Mouse (Mus musculus) lung, postnatal 10 days (tissue): ENCODE measurements at regions not wholly inside any gene's neighbourhood (a gene's known extent, or its start where the extent isn't known, plus 50 kb on each side); places are given as distances from the start of the nearest gene placed in this dataset.

Experiments
- DNase-seq: peaks from one replicate; pipeline ENCODE4 v3.0.0; 2021

DNA sequence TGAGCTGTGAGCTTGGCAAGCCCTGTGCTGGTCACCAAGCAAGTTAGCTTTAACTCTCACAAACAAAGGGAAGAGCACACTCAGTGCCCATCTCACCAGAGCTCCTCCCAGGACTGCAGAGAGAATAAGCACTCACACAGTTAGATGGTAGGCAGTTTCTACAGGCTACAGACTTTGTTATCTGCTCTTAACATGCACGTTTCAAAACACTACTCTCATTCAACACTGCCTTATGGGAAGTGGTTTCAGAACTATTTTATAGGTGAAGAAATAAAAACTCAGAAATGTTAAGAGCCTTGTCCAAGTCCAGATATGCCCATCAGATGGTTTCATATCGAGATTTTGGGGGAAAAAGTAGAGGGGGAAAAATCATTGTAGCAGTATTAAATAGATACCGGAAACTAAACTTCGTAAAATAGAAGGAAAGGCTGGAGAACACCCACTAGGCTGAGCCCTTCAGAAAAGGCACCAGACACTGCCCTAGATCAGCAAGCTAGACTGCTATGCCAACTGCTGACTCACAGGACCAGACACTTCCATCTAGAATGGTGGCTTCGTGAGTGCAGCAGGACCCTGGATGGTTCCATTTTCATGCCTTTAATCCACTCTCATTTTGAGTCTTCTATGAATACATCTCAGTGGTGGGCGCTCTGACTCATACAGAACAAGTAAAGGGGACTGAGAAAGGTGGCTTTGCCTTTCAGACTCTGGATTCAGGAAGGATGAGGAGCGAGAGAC is 51.3 kb upstream of the Serbp1 start:
- DNase-seq = no peak

DNA sequence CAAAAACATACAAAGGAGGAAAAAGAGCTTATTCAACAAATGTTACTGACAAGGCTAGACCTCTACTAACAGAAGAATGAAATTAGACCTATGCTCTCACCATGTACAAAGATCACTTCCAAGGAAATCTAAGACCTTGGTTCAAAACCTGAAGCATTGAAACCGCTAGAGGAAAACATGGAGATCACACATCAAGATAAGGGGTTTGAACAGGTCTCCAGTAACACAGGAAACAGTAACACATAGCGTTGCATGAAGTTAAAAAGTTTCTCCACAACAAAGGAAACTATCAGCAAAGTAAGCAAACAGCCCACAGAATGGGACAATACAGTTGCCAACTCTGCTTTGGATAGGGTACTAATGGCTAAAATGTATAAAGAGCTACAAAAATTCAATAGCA is 53.3 kb upstream of the Serbp1 start:
- DNase-seq = no peak

DNA sequence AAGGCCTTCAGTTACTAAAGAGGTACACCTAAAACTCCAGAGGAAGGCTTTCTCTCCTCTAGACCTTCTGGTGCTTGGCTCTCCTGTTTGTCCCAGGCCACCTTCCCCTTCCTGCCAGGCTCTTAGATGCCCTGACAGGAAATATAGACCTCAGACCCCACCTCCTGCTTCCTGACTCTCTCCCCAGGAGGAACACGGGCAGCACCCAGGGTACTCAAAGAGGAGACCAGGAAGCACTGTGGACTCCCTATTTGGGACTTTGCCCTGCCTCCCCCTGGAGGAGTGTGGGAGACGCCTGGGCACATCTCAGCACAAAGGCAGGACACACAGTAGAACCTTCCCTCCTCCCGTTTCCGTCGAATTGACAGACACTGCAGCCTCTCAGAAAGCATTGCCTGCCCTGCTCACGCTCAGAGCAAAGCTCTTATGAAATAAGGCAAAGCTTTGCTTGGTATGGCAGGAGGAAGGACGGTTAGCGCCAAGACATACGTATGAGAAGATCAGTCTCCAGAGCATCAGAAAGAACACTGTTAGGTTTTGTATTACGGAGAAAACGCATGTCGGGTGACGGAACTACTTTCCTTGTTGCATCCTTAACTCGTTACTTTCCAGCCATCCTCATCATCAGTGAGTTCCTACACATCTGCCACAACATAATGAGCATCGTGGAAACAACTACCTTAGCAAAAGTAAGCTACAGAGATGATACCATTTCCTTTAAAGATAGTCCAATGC is 54.3 kb upstream of the Serbp1 start:
- no peak for DNase-seq

DNA sequence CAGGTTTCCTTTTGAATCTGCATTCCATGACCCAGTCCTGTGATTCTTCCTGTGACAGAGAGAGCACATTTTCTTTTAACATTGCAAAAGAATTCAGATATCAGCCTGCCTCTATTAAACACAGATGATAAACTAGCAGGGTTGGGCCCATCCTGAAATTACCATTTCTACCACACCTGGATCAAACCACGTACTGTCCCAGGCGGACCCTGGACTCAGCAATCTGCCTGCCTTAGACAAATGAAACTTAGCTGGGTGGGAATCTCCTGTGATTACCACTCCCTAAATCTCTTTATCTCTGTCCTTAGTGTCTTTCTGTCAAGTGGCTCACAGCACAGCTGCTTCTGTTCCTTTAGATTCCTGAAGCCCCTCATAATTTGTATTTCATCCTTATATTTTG is 55.5 kb upstream of the Serbp1 start:
- DNase-seq = no peak

DNA sequence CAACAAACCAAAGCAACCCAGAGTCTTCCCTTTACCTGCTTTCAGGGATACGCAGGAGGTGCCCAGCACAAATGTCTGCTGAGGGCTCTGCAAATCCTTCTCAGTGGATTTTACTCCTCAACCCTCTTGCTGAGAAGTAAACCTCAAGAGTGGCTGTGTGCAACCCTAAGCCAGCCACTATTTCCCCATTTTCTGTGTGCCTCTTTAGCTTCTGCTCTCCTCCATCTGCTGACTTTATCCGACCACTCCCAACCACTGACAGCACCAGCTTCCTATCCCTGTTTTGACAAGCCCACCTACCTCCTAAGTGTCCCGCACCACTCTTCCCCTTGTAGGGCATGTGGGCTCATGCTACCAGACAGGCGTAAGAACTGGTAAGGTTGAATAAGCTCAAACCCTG is 56.5 kb upstream of the Serbp1 start:
- DNase-seq = no peak

DNA sequence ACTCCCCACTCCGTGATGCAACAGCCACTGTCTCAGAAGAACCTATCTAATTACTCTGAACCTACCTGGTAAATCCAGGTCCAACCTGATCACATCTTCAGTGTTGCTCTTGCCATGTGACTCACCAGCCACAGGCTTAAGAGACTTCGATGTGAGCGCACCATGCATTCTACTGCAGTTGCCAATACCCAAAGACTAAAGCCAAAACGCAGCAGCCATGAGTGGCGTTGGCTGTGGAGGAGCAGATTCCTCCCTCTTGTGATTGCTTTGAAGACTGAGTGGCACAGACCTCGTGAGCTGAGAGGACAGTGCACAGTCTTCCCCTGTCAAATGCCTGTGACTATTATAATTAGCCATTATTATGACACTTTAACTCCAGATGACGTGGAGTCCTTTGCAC is 58.6 kb upstream of the Serbp1 start:
- no peak for DNase-seq

DNA sequence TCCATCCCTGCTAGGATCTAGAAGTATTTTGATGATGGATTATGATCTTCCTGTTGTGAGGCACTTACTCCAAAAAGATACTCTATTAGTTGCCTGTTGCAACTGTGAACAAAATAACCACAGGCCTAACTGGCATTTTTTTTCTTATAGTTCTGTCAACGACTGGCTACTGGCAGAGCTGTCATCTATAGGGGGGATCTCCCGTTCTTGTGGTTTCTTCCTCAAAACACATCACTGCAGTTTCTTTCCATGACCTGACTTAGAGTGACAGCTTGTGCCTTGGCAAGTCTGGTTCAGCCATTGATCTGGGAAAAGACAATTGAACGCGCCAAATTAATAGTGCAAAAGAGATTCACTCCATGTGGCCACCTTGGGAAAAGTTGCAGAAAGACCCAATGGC is 59.4 kb upstream of the Serbp1 start:
- no peak for DNase-seq

DNA sequence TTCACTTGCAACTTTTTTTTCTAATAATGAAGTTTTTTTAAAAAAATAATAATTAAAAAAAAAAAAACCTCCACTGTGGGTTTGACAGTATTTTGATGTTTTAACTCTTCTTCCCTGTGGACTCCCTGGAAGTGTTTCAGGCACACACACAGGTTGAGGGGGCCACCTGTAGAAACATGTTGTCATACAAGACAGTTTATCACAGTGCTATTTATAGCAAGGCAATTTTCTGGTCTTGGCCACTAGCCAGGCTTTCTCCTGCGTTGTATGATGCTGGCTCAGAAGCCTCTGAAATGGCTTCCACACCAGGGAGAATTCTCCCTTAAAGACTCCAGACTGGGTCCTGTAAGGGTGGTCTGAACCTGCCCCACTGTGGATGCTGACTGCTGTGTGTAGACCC is 59.9 kb upstream of the Serbp1 start:
- no peak for DNase-seq

DNA sequence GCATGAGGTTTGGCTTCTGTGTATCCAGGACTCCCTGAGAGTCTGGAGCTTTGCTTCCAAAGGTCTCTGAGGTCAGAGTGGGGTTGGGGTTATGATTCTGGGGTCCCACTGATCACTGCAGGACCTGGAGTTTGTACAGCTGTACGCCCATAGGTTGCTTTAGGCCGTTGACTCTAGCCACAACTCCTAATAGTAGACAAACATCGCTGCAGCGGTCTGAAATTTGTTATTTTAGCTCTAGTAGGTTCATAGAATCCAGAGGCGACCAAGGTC is 67.4 kb upstream of the Serbp1 start:
- no peak for DNase-seq

DNA sequence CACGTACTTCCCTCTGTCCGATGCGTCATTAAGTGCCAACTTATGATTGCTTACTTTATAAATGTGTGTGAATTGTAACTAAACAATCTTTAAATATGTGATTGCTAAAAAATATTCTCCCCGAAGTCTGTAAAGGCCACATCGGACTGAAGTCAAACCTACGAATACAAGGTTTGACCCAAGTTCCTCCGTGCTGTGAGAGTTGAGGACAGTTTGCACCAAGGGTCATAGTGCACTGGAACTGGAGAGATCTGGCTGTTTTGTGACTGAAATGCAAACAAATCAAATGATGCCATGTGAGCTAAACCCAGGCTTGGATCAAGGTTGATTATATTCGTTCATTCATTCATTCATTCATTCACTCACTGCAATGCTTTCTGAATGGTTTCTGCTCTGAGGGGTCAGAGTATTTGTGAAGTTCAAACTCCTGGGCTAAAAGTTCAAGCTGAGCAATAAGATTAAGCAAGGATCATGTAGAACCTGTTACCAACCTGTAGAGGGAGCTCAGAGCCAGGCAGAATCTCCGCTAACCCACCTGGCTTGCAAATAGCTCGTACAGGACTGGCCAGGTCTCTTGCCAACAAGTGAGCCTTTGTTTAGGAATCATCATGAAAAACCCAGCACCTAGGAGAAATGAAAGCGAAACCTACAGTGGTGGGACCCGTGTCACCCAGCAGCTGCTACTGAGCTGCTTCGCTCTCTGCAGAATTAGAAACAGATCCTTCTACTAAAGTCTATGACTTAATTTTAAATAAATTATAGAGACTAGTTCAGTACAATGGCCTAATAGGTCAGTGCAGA is 67.9 kb upstream of the Serbp1 start:
- DNase-seq = peak; percentile 65

DNA sequence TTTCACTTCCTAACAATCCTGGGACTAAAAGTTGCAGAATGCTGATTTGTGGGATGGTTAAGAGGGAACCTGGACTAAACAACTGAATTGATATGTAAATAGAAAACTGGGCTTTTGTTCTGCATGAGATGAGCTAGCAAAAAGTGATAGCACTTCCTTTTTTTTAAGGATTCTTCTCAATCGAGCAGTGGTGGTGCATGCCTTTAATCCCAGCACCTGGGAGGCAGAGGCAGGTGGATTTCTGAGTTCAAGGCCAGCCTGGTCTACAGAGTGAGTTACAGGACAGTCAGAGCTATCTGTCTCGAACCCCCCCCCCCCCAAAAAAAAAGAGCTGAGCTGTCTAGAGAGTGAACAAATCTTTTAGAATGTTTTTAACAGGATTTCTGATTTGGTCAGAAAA is 69.2 kb upstream of the Serbp1 start:
- no peak for DNase-seq

DNA sequence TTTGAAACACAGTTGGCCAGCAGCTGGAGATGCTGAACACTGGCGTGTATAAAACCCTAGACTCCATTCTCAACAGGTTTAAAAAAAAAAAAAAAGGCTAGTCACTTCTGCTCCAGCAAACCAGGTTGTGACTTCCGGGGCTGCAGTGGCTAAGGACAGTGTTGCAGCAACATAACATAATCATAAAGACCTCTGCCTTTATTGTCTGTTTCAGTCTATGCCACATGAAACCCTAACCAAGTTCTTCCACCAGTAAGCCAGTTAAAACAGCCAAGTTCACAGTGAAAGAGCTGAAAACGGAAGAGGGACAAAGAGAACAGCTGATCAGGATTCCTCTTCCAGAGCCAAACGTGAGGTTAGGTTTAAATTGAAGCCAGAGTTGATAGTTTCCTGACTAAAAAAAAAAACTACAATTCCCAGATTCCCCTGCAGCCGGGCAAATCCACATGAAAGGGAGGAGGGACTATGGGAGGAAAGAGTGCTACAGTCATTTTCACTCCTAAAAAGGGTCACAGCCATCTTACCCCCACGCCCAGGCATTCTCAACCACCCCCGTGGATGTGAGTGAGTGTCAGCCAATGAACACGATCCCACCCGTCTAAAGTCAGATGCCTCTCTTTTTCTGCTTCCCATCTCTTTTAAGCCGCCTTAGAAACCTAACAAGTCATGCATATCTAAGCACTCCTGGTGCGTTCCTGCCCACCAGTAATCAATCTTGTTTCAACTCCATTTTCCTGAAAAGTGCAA is 69.8 kb upstream of the Serbp1 start:
- DNase-seq = peak; percentile 67

DNA sequence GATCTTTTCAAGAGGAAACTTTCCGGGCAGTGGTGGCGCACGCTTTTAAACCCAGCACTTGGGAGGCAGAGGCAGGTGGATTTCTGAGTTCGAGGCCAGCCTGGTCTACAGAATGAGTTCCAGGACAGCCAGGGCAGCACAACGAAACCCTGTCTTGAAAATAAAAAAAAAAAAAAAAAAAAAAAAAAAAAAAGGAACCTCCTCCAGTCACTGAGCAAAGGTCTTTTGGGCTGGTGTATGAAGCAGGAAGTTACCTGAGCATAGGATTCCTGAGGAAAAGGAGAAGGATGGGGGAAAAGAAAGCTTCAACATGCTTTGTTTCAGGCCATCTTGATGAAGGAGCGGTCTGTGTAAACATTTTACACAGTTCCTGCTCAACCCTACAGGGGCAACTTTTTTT is 72.9 kb upstream of the Serbp1 start:
- no peak for DNase-seq

DNA sequence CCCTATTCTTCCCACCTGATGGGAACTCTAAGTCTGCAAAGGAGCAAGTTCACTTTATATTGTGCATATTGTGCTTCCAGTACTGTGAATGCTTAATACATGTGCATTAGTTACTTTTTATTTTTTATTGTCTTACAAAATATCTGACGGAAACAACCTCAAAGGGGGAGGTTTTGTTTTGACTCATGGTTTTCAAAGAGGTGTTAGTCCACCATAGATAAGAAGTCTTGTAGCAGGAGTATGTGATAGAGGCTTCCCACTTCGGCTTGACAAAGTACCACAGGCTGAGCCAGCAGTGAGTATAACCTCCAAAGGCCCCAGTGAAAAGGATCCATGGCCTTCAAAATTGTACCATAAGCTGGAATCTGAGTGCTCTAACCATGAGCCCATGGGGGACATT is 74.0 kb upstream of the Serbp1 start:
- no peak for DNase-seq

DNA sequence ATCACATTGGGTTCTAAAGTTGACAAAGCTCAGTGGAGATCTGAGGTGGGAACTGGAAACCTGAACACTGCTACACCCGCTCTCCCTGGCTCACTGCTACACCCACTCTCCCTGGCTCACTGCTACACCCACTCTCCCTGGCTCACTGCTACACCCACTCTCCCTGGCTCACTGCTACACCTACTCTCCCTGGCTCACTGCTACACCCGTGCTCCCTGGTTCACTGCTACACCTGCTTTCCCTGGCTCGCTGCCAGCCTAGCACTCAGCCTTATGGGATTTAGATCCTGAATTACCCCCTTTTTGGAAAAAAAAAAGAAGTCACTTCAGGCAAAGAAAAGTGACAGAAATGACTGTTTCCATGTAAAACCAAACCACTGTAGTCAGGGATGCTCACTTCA is 75.2 kb upstream of the Serbp1 start:
- DNase-seq = no peak

DNA sequence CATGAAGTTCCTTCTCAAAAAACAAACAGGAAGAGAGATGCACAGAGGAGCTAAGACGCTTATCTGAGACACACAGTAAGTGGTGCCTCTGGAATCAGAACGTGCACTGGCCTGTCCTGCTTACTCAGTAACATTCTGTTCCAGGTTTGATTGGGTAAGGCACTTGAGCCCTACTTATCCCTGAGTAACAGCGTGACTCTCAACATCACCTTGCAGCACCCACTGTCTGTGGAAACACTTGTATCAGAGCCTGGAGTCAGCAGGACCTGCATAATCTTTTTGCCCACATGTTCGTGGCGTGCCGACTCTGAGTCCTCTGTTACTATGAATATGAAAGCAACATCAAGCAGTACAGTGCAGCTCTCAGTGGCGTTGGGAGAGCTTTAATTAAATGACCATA is 76.4 kb upstream of the Serbp1 start:
- DNase-seq = peak; percentile 54

DNA sequence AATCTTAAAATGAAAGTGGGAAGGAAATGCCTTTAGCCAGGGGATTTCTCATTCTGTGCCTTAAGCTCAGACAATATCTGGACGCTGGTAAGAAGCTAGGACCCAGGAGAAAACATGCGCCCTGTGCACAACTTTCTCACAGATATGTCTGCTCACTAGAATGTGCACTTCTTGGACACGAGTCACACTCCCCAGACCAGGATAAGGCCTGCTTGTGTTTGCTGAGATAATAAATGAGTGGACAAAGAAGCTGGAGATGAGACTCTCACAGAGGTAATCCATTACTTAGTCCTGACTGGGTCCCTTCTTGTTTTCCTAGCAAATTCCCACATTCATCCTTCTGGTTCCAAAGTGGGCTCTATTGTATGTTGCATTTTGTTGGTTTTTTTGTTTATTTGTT is 77.4 kb upstream of the Serbp1 start:
- no peak for DNase-seq

DNA sequence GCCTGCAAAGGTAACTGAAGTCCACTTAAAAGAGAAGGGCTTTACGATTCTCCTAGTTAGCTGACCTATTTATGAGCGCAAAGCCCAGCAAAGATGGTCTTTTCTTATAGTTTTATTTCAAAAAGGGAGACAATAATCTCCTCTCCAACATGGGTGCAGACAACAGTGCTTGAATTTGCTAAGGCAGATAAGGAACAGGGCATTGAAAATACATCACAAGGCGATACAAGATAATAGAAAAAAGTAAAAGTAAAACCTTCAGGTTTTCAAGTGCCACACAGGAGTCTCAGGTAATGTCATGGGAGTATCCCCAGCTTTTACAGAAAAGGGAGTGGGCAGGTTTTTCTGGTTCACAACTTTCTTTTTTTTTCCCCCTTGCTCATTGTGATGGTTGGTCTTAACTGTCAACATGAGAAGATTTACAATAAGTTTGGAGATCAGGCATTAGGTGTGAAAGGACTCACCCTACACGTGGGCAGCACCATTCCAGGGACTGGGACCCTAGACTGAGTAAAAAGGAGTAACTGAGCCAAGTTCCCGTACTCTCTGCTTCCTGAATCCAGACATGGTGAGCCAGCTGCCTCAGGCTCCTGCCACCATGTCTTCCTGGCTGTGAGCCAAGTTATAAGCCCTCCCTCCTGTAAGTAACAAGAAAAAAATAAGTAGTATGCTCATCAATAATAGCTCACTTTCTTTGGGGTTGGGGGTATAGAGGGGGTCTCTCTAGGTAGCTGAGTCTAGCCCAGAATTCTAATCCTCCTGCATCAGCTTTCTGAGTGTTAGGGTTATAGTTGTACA is 78.1 kb upstream of the Serbp1 start:
- DNase-seq = no peak

DNA sequence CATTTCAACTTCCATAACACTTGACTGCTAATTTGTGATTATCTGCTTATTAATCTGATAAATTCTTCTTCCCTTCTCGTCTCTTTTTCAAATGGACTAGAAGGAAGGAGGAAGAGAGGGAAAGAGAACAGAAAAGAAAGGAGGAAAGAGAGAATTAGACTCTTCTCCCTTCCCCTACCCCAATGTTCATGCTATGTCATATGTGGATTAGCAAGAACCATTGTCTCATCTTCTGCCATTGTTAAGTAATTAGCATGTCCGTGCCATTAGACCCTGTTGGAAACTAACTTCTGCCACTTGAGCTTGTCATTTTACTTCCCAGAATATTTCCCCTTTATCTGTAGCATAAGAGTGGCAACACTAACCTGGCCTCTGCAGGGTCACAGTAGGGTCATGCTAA is 78.8 kb upstream of the Serbp1 start:
- no peak for DNase-seq

DNA sequence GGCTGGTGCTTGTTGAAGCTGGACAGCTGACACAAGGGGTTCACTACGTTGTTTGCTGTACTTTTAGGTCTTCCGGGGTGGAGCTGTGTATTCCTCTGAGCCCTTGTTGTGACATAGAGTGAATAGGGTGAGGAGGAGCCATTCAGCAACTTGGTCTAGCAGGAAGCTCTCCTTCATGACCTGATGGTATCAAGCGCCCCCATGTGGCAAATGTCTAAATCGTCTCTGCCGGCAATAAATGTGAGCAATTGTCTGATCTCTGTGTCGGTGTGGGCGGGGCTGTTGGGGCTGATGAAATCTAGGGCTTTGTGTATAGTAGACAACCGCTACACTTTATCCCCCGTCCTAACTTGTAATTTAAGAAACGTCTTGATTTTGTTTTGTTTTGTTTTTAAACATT is 79.2 kb upstream of the Serbp1 start:
- peak; percentile 96 for DNase-seq

DNA sequence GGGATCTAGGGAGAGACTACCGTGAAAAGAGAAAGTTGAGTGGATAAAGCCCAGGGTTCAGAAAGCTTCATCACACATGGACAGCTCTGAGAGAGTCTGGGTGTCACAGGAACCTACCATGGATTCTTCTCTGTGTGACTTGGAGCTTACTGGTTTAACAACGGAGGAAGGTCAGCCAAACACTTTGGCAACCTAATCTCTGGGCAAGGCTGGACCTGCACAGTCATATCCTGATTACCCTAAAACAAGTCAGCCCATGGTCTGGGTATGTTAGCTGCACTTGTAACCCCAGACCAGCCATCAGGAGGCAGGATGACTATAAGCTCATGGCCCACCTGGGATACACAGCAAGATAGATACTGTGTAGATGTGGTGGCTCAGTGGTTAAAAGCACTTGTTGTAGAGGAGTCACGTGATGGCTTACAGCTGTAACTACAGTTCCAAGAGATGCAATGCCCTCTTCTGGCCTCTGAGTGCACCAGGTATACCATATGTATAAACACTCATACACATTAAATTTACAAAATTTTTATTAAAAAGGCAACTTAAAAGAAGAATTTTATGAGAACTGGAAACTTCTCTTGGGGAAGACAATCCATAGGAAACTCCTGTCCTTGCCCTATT is 85.0 kb upstream of the Serbp1 start:
- DNase-seq = no peak

DNA sequence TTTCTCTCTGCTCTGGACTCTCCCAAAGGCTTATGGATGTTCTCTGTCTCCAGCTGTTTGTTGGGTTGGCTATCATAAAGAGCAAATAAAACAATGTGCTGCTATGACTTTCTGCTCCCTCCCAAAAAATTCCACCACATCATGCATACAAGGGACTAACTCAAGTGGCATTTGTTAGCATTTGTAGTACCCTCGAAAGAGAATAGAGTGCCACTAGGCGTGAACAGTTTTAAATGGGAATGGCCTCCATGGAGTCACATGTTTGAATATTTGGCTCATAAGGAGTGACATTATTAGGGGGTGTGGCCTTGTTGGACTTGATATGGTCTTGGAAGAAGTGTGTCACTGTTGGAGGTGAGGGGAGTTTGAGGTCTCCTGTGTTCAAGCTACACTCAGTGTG is 86.5 kb upstream of the Serbp1 start:
- DNase-seq = no peak
